Mouse (Mus musculus) left cerebral cortex, adult 2 months (tissue): ENCODE measurements around the gene Capzb. TPM values are rescaled to one million over a fixed set of nuclear protein-coding genes. Genes with fewer than 3 reads are reported as not detected.

ENCODE experiments used
- DNase-seq, 2 experiments: peaks; one replicate each; pipeline ENCODE4 v3.0.0; 2021 to 2022; ENCODE audit warnings: low spot score in 2 of 2, mixed read lengths in 1 of 2; ENCODE audit errors: extremely low spot score in 1 of 2
- H3K27ac ChIP-seq: fragments of 200-600 bp; 2 replicates; pipeline ENCODE4 v1.8.1; 2022
- H3K4me3 ChIP-seq: fragments of 200-600 bp; 2 replicates; pipeline ENCODE4 v1.8.1; 2022
- CTCF ChIP-seq: fragments of 200-600 bp; IDR thresholded peaks from 2 replicates; pipeline ENCODE4 v1.8.1; 2022; ENCODE audit warnings: antibody characterized with exemption, mild to moderate bottlenecking, moderate library complexity
- intact Hi-C: fragments of 180-260 bp; cut with DNase I; formaldehyde crosslinking; loops from one replicate; pipeline ENCODE4 v1.15.1; 2025
- total RNA-seq, 2 experiments: library from RNA; stranded (reverse); gene quantifications; 2 replicates each; pipeline ENCODE4 v1.2.3; 2021

Gene Capzb
- total RNA-seq, 2 experiments from 2014 or later, result 306 to 324 TPM

DNA sequence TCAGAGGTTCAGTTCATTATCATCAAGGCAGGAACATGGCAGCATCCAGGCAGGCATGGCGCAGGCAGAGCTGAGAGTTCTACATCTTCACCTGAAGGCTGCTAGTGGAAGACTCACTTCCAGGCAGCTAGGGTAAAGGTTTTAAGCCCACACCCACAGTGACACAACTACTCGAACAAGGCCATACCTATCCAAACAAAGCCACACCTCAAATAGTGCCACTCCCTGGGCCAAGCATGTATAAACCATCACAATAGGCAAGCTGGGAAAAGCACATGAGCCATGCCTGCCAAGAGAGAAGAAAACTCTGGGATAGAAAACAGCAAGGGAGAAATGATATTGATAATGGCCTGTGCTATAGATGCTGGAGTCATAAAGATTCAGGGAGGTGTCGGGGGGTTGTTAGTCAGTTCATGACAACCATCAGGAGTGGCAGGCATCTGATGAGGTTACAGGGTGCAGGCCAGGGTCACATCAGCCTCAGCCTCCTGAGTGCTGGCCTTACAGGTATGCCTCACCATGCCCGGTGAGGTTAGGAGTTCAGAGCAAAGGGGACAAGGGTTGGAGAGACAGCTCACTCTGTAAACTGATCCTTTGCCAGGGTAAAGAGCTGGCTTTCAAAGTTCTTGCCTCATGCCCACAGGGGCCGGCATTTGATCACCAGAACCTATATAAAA is 6.8 kb upstream of the Capzb start:
- Histone ChIP-seq H3K27ac (no peak overlapping the region), H3K4me3 (no peak overlapping the region)
- DNase-seq, result no peak
- intact Hi-C loops, result no loop called here
- TF ChIP-seq CTCF, result no peak

- no peak overlapping the region for H3K27ac ChIP-seq
- no peak for DNase-seq
- intact Hi-C loops, result no loop called here
- no peak overlapping the region for H3K4me3 ChIP-seq
- no peak for TF ChIP-seq CTCF
Observed at GRCm38 (mm10) chr4:139187930-139188329, 4.8 kb upstream of the Capzb start.

DNA sequence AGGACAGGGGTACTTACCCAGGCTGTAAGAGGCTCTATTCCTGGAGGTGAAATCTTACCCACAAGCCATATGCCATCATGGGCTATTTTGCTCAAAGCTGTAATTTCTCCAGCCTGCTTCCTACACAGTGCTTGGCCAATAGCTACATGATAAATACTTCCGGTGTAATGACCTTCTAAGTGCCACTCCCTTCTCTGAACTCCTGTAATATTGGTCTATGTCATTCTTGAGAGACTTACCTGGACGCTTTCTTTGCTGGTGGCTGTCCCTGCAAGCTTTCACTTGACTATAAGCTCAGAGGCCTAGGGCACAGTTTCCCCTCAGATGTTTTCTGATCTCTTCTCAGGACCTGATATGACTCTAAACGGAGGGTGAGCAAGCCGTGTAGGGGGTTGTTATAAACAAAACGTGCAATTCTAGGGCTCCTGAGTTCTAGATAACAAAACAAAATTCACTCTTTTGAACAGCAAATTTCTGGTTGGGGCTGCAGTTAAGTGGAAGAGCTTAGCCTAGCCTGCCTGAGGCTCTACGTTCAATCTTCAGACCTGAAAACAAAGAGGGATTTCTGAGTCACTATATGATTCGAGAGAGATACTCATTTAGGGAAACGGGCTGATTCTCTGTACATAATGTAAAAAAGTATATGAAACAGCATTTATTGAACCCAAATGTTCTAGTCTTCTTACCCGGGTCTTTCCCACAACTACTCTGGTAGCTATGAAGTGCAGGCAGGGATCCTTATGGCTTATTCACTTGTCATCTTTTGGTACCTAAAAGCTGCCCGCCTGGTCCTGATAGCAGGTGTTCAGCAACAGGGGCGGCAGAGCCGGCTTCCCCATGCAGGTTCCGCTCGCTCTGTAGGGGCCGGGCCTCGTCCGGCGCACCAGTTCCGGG is 847 bp upstream of the Capzb start:
- H3K4me3 ChIP-seq, result peak overlapping the region; percentile 98
- intact Hi-C loops, result loop anchor here (1.0 to 5.0 kb wide), 2 partner anchors 61 to 105 kb away; partner anchors contain the start of gene Minos1
- no peak for DNase-seq

DNA sequence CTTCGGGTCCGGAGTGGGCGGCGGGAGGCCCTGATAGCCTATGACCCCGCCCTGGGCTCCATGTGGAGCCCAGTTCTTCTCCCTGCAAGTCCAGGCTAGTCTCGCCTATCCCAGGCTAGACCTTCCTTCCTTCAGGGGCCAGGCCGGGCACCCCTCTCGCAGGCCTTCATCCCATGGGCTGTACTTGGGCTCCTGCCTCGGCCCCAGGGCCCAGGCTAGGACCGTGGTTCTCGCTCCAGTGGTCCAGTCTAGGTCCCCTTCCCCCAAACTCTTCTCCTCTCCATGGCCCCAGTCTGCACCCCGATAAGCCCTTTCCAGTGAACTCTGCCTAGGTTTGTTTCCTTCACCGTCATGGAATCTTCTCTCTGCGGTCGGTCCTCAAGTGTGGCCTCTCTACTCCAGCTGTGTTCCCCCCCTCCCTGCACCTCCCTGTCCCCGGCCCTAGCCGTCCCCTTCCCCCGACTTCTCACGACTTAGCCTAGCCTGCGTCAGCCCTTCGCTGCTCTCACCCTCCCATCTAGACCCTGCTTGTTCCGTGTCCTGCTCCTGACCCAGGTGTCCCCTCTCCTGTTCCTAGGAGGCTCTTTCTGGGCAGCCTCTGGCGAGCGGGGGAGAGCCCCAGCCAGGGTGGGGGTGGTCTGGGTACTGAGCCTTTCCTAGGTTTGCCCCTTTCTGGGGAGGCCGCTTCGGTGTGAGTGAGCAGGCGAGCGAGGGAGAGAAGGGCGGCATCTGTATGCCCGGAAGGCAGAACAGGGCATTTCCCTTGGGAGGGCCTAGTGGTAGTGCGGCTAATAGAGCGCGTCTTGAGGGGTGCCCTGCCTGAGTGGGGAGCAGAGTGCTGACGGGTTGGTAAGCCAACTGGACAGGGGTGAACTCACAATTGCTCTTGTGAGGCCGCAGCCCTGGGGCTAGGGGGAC is 736 bp downstream of the Capzb start:
- intact Hi-C loops, result loop anchor here (5.0 kb wide), 1 partner anchor 106 kb away; no protein-coding TSS in a partner anchor
- H3K27ac ChIP-seq, result peak overlapping the region; percentile 93
- H3K4me3 ChIP-seq, result peak overlapping the region; percentile 98
- DNase-seq, result peak in 1 of 2 experiments; percentile 19
- TF ChIP-seq CTCF, result no peak

More for the DNA sequence above, 847 bp upstream of the Capzb start:
- TF ChIP-seq CTCF, result no peak
- H3K27ac ChIP-seq, result peak overlapping the region; percentile 96

DNA sequence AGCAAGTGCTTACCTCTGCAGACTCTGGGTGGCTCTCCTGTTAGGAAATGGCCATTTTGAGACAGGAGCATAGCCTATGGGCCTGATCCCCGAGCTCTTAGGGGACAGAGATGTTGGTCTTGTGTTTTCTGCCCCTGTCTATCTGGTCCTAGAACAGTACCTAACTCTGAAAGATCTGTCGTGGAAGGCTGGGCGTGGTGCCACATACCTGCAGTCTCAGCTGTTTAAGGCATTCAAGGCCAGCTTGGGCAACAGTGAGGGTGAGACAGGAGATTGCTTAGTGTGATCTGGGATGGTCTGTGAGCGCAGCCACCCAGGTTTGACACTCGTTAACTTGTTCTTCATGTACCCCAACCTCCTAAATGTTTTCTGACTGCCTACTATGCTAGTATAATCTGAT is 2.4 kb downstream of the Capzb start:
- Histone ChIP-seq H3K4me3 (no peak overlapping the region), H3K27ac (no peak overlapping the region)
- TF ChIP-seq CTCF, result no peak
- intact Hi-C loops, result no loop called here
- no peak for DNase-seq

DNA sequence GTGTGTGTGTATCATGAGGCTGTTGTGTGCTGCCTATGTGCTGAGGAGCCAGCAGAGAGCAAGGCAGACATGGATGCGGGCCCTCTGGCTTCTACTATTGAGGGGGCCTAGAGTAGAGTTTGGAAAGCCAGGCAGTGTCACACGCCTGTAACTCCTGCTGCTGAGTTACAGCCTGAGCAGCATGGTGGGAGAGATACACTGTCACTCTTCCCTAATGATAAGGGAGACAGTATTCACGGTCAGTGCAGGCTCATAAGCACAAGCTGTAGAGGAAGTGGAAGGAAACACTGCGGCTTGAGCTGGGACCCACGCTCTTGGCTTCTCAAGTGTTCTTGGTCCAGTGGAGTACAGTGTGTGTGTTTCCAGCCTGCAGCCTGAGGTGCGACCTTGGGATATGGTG is 3.8 kb downstream of the Capzb start:
- no peak for TF ChIP-seq CTCF
- intact Hi-C loops, result no loop called here
- peak overlapping the region; percentile 22 for H3K27ac ChIP-seq
- no peak for DNase-seq
- no peak overlapping the region for H3K4me3 ChIP-seq

DNA sequence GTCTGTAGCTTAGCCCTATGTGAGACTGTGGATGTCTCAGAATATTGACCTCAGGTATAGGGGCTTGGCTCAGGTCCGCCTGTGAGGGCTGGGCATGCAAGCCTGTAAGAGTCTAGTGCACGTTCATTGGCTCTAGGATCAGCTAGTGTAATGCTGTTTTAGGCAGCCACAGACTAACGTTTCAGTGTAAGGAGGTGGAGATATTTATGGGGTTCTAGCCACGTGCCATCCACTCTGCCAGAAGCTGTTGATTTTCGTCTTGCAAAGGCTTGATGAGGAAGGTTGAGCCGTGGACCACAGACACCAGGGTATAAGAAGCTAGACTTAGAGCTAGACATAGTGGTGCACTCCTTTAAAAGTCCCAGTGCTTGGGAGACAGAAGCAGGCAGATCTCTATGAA is 4.2 kb downstream of the Capzb start:
- Histone ChIP-seq H3K27ac (peak overlapping the region; percentile 22), H3K4me3 (no peak overlapping the region)
- intact Hi-C loops, result no loop called here
- no peak for DNase-seq
- TF ChIP-seq CTCF, result no peak

DNA sequence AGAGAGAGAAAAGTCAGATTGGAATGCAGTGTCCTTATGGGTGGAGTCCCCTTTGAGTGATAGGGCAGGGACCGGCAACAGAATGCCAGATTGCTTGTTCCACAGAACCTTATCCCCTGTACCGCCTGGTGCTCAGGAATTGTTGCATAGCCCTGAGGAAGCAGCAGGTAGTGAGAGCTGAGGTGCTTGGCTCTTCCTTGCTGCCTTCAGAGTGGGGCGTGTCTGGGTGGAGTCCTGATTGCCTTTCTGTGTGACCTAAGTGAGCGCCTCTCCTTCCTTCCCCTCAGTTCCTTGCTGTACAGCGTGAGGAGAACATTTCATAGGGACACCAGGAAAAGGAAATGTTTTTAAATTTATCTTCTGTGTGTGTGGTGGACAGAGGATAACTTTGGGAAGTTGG is 4.8 kb downstream of the Capzb start:
- H3K27ac ChIP-seq, result no peak overlapping the region; the same call in 1 of the 2 replicates
- intact Hi-C loops, result no loop called here
- no peak for TF ChIP-seq CTCF

DNA sequence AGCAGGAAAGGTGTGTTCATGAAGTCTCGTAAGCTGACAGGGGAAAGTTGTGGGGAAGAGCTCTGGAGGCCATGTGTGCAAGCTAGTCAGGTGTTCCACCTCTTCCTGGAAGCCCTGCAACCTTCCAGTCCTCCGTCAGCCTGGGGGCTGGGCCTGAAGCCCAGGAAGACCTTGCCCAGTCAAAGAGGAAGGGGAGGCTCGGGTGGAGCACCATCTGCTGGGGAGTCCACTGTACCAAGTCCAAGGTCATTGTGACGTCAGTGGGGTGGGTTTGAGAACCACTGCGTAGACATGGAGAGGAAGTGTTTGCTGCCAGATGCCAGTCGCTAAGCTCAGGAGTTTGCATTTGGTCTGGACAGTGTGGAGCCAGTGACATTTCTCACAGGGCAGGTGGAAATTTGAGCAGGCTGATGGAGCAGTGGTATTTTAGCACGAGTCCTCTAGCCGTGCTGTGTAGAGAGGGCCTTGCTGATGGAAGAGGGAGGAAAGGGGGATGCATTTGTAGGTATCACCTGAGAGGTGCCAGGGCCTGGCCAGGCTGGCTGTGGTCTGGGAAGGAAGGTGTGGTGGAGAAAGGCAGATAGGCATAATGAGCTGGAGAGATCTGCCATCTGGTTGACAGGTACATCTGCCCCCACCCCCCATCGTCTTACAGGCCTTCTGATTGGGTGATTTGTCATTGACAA is 5.4 kb downstream of the Capzb start:
- Histone ChIP-seq H3K27ac (no peak overlapping the region; the same call in 1 of the 2 replicates), H3K4me3 (no peak overlapping the region)
- no peak for DNase-seq
- no peak for TF ChIP-seq CTCF
- intact Hi-C loops, result no loop called here

More for the DNA sequence above, 4.8 kb downstream of the Capzb start:
- no peak for DNase-seq
- no peak overlapping the region for H3K4me3 ChIP-seq

DNA sequence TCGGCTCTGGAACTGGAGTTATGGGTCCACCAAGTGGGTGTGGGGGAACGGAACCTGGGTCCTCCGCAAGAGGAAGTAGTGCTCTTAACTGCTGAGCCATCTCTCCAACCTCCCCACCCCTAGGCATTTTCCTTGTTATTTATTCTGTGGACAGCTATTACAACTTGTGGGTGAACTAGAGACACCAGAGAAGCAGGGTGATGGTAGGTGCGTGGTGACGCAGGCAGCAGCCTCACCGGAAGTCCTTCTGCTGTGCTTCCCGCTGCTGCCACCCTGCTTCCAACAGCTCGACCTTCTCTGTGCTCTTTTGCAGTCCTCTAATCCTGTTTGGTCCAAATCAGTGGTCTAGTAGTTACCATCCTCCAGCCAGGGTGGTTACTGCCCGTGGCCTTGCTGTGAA is 6.4 kb downstream of the Capzb start:
- H3K27ac ChIP-seq, result no peak overlapping the region
- DNase-seq, result no peak
- intact Hi-C loops, result no loop called here
- H3K4me3 ChIP-seq, result no peak overlapping the region
- no peak for TF ChIP-seq CTCF

DNA sequence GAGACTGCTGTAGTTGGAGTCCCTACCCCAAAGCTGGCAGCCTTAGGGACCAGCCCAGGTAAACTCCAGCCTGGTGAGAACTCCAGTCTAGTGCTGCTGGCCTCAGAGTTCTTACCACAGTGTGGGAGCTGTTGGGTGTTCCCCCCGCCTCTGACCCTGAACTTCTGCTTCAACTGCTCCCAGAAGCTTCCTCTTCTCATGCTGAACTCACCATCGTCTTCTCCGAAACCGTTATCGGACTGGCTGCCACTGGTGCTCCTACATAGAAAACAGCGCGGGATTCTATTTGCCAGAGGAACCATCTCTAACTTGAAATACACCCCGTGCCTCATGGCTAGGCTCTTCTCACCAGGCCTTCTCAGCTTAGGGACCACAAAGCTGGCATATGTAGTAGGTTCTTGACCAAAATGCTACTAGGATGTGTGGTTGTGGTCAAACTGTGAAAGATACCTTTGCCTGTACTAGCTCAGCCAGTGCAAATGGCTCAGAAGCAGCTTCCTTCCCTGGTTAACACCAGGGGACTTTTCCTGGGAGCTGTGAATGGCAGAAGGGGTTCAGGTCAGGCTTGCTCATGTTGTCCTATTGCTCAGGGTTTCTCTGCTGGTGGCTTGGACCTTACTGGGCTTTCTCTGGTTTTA is 7.1 kb downstream of the Capzb start:
- TF ChIP-seq CTCF, result no peak
- intact Hi-C loops, result no loop called here
- Histone ChIP-seq H3K4me3 (no peak overlapping the region), H3K27ac (peak overlapping the region; percentile 1; the same call in 1 of the 2 replicates)
- DNase-seq, result no peak
